11 mouse cellular contexts compared by ENCODE assay signal in genomic region chrX:121232142-121233000, GRCm38 (mm10).
DNase-seq lines count a peak whose midpoint lies in the region; ATAC-seq and TF ChIP-seq lines count a peak whose summit lies in the region.
"Had no signal": no experiment of that assay in that cellular context is flagged by ENCODE, and none has a peak within 500 bp of the region (broad histone marks: within the 10 kb centered on the region; RNA-seq: fewer than 3 reads in every experiment).

No protein-coding gene starts in this region.

- H3K36me3 ChIP-seq in testis, adult 2 months (ENCODE audit: control insufficient read depth, insufficient read depth, low read length): no peaks in the 10 kb centered on the region
- H3K36me3 ChIP-seq in forebrain, embryonic 12.5 days (replicated peaks): no peaks in the 10 kb centered on the region
- no peaks in the 10 kb centered on the region for H3K36me3 ChIP-seq in limb, embryonic 15.5 days
- H3K36me3 ChIP-seq: liver, embryonic 13.5 days had no signal

- WGBS in forebrain, embryonic 12.5 days: 24% methylated on average over 3 of the region's 3 CpGs
- 43% methylated on average over 3 of the region's 3 CpGs for WGBS in limb, embryonic 15.5 days

- H3K27me3 ChIP-seq in testis, adult 2 months (ENCODE audit: control insufficient read depth, insufficient read depth, low read length): no peaks in the 10 kb centered on the region
- H3K27me3 ChIP-seq in forebrain, embryonic 12.5 days: no peaks in the 10 kb centered on the region
- H3K27me3 ChIP-seq in limb, embryonic 15.5 days: no peaks in the 10 kb centered on the region
- H3K27me3 ChIP-seq: liver, embryonic 13.5 days had no signal

- H3K27ac ChIP-seq in testis, adult 2 months (ENCODE audit: control insufficient read depth, insufficient read depth, low read depth, low read length): peak overlapping the region; percentile 69
- no peak overlapping the region for H3K27ac ChIP-seq in forebrain, embryonic 12.5 days
- H3K27ac ChIP-seq in limb, embryonic 15.5 days: no peak overlapping the region
- H3K27ac ChIP-seq: gastrocnemius, adult 2 months; liver, embryonic 13.5 days had no signal

- ATAC-seq in forebrain, embryonic 12.5 days (ENCODE audit: low FRiP score): peak; percentile 76; the same call in 1 of the 2 replicates
- ATAC-seq in limb, embryonic 15.5 days (ENCODE audit: insufficient number of reproducible peaks, low FRiP score, low TSS enrichment, low read depth): peak; percentile 52; the same call in 1 of the 2 replicates
- ATAC-seq in inflammation-experienced regulatory T-cells, adult 6 months: no peak
- no peak for ATAC-seq in megakaryocyte progenitor cell, adult 5-6 weeks (replicated peaks; ENCODE audit: poor library complexity)

- no peak overlapping the region for H3K9ac ChIP-seq in forebrain, embryonic 12.5 days
- no peak overlapping the region for H3K9ac ChIP-seq in limb, embryonic 15.5 days
- H3K9ac ChIP-seq: liver, embryonic 13.5 days had no signal

- TF ChIP-seq CTCF in testis, adult 2 months (IDR thresholded peaks at IDR 0.05; ENCODE audit: control insufficient read depth, insufficient read depth, insufficient replicate concordance, low read depth, low read length): no peak

- TF ChIP-seq POLR2A in testis, adult 2 months (IDR thresholded peaks at IDR 0.05; ENCODE audit: control insufficient read depth, low read depth, low read length): no peak

- no peaks in the 10 kb centered on the region for H3K9me3 ChIP-seq in forebrain, embryonic 12.5 days
- H3K9me3 ChIP-seq in limb, embryonic 15.5 days: no peaks in the 10 kb centered on the region
- H3K9me3 ChIP-seq: liver, embryonic 13.5 days had no signal

- H3K4me2 ChIP-seq in forebrain, embryonic 12.5 days: no peak overlapping the region
- H3K4me2 ChIP-seq in limb, embryonic 15.5 days: no peak overlapping the region
- H3K4me2 ChIP-seq: liver, embryonic 13.5 days had no signal

- no peak for DNase-seq in testis, postnatal 10 days (ENCODE audit: low spot score)
- DNase-seq in spleen, adult 12 weeks (ENCODE audit: low spot score): no peak
- no peak for DNase-seq in adrenal gland, adult 18-20 months (ENCODE audit: low spot score in 2 of 2)
- DNase-seq: adrenal gland, postnatal 14 days; gastrocnemius, adult 2 months; liver, embryonic 13.5 days had no signal

- peak overlapping the region; percentile 42 for H3K4me3 ChIP-seq in testis, adult 2 months (ENCODE audit: control insufficient read depth, low read depth, low read length)
- no peak overlapping the region for H3K4me3 ChIP-seq in forebrain, embryonic 12.5 days (replicated peaks)
- H3K4me3 ChIP-seq in limb, embryonic 15.5 days: no peak overlapping the region
- H3K4me3 ChIP-seq: gastrocnemius, adult 2 months; liver, embryonic 13.5 days had no signal

- no peaks in the 10 kb centered on the region for H3K4me1 ChIP-seq in testis, adult 2 months (ENCODE audit: control insufficient read depth, insufficient read depth, low read length)
- peaks cover 5% of the 10 kb centered on the region; the same call in 1 of the 2 replicates for H3K4me1 ChIP-seq in forebrain, embryonic 12.5 days
- no peaks in the 10 kb centered on the region for H3K4me1 ChIP-seq in limb, embryonic 15.5 days
- H3K4me1 ChIP-seq: liver, embryonic 13.5 days had no signal

Comparison
In these comparisons a context has a peak if more than half of its experiments do, and no peak if none do; other contexts are left out.
1. ATAC-seq: peak in forebrain, embryonic 12.5 days (single experiment) and limb, embryonic 15.5 days (single experiment); none in inflammation-experienced regulatory T-cells, adult 6 months (single experiment) and megakaryocyte progenitor cell, adult 5-6 weeks (single experiment).